Mouse (Mus musculus) midbrain, embryonic 14.5 days (tissue): ENCODE results near the gene Zfp956. TPM values are rescaled to one million over a fixed set of nuclear protein-coding genes. Genes with fewer than 3 reads are reported as not detected.
A peak's percentile ranks its signal among the peaks of the same experiment; 100 is the strongest.

Source experiments
- ATAC-seq: fragments of 200-750 bp; cut with Nextera tagmentation; 2 replicates; pipeline ENCODE4 v1.8.0; 2017; ENCODE audit warnings: moderate number of reproducible peaks, moderate library complexity; ENCODE audit not compliant: low FRiP score, low TSS enrichment
- DNase-seq: peaks from one replicate; pipeline ENCODE4 v3.0.0-alpha.2; 2015
- H3K27ac ChIP-seq: fragments of 300-500 bp; sonication (generic); replicated peaks from 2 replicates; pipeline ENCODE4 v1.5.1; 2014; ENCODE audit warnings: mild to moderate bottlenecking, low read depth, low read length, moderate library complexity
- H3K27me3 ChIP-seq: fragments of 300-500 bp; sonication (generic); 2 replicates; pipeline ENCODE4 v1.6.1; 2014; ENCODE audit warnings: low read length, control low read depth, mixed read lengths; ENCODE audit not compliant: control insufficient read depth, insufficient read depth
- H3K36me3 ChIP-seq: fragments of 300-500 bp; sonication (generic); 2 replicates; pipeline ENCODE4 v1.6.1; 2014; ENCODE audit warnings: low read length, control low read depth; ENCODE audit not compliant: control insufficient read depth, insufficient read depth
- H3K4me1 ChIP-seq: fragments of 300-500 bp; sonication (generic); 2 replicates; pipeline ENCODE4 v1.6.1; 2014; ENCODE audit warnings: mild to moderate bottlenecking, antibody characterized with exemption, low read length, control low read depth; ENCODE audit not compliant: control insufficient read depth, insufficient read depth
- H3K4me2 ChIP-seq: fragments of 300-500 bp; sonication (generic); 2 replicates; pipeline ENCODE4 v1.6.1; 2014; ENCODE audit warnings: mild to moderate bottlenecking, low read length, moderate library complexity
- H3K4me3 ChIP-seq: fragments of 300-500 bp; sonication (generic); replicated peaks from 2 replicates; pipeline ENCODE4 v1.5.1; 2014; ENCODE audit warnings: low read depth, low read length
- H3K9ac ChIP-seq: fragments of 300-500 bp; sonication (generic); replicated peaks from 2 replicates; pipeline ENCODE4 v1.6.1; 2014; ENCODE audit warnings: mild to moderate bottlenecking, low read length, moderate library complexity
- H3K9me3 ChIP-seq: fragments of 300-500 bp; sonication (generic); 2 replicates; pipeline ENCODE4 v1.6.1; 2016; ENCODE audit warnings: low read length, control low read depth, mixed read lengths; ENCODE audit not compliant: control insufficient read depth
- WGBS: fragments of 180-500 bp; shearing (Covaris S2); extraction: QIAGEN DNeasy Blood & Tissue Kit; methylation state at CpG from one replicate; pipeline ENCODE4 v1.1.7; 2014; 5-methylcytosine and 5-hydroxymethylcytosine counted together
- polyA plus RNA-seq: library from polyadenylated mRNA; unstranded; fragments of >200 nt; fragmentation: Nextera tagmentation; extraction: Ambion mirVana; gene quantifications from 2 replicates; pipeline ENCODE4 v1.2.1, GENCODE M21; 2014

Gene Zfp956
- polyA plus RNA-seq, 1 experiment from 2014 or later, result 17.9 TPM

DNA sequence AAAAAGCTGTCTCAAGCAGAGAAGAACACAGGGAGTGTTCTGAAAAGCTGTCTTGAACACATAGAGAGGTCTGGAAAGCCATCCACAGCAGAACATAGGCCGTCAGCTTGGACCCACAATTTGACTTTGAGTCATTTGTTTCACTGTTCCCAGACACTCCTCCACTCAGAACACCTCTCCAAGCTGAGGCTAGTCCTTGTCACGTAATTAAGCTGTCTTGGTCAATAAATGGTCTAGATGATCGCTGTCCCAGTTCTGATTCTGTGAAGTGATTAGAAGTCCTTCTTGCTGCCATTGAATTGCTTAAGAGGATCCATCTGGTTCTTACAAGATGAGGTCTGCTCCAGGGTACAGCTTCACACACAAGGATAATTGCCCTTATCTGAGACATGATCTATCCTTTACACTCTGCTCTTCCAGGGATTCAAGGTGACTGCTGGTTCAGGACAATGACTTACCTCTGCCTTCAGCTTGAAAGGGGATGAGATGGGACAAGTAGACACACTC is 34.4 kb upstream of the Zfp956 start:
- H3K27ac ChIP-seq, result no peak overlapping the region
- WGBS, result 77% methylated on average over 3 of the region's 3 CpGs
- no peaks in the 10 kb centered on the region for H3K36me3 ChIP-seq
- no peaks in the 10 kb centered on the region for H3K9me3 ChIP-seq
- ATAC-seq, result no peak
- no peaks in the 10 kb centered on the region for H3K27me3 ChIP-seq
- H3K4me1 ChIP-seq, result peaks cover 11% of the 10 kb centered on the region
- H3K9ac ChIP-seq, result no peak overlapping the region
- no peak overlapping the region for H3K4me2 ChIP-seq
- DNase-seq, result no peak
- no peak overlapping the region for H3K4me3 ChIP-seq

DNA sequence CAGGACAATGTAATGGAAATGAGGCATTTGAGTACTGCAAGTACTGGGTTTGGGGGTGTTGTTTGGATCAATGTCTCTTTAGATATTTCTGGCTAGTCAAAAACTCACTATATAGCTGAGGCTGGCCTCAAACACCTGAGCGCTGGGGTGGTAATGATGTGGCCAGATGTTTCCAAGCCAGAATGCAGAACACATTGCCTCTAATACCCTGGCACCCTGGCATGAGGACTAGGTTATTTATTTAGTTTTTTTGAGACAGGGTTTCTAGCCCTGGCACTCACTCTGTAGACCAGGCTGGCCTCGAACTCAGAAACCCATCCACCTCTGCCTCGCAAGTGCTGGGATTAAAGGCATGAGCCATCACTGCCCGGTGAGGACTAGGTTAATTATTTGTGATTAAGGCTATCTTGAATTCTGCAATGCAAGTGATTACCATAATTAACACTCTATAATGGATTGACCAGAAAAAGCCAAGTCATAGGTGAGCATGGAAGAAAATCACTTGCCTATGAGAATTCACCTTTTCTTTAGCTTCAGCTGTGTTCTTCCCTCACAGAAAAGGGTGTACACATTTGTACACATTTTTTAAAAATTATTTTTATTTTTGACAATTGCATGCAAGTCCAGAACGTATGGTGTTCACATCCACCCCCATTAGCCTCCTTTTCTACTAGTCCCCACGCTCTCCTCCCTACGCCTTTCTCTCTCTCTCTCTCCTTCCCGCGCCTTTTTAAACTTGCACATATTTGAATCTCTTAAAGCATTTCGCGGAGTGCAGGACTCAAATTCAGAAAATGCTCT is 33.3 kb upstream of the Zfp956 start:
- Histone ChIP-seq H3K27ac (peak overlapping the region; percentile 93), H3K4me1 (peaks cover 11% of the 10 kb centered on the region), H3K27me3 (no peaks in the 10 kb centered on the region), H3K9me3 (no peaks in the 10 kb centered on the region), H3K4me3 (peak overlapping the region; percentile 79), H3K4me2 (peak overlapping the region; percentile 69), H3K9ac (peak overlapping the region; percentile 71; the same call in 1 of the 2 replicates), H3K36me3 (no peaks in the 10 kb centered on the region)
- 26% methylated on average over 11 of the region's 11 CpGs for WGBS
- ATAC-seq (peak; percentile 15; the same call in 1 of the 2 replicates), DNase-seq (no peak)

- ATAC-seq, result peak; percentile 96
- peak within 1 kb of the TSS; percentile 79 for H3K4me3 ChIP-seq
- H3K27ac ChIP-seq, result peak within 1 kb of the TSS; percentile 93
- H3K27me3 ChIP-seq, result no peaks in the 10 kb centered on the region
- no peaks in the 10 kb centered on the region for H3K9me3 ChIP-seq
- peak within 1 kb of the TSS; percentile 69 for H3K4me2 ChIP-seq
- no peaks in the 10 kb centered on the region for H3K36me3 ChIP-seq
- H3K4me1 ChIP-seq, result peaks cover 11% of the 10 kb centered on the region
- peak; percentile 95 for DNase-seq
- under 1% methylated on average over 67 of the region's 67 CpGs for WGBS
- peak within 1 kb of the TSS; percentile 71 for H3K9ac ChIP-seq
Measured at GRCm38 (mm10) chr6:47920447-47921340, 32.5 kb upstream of the Zfp956 start, which contains the start of gene Zfp212. TSS of gene Zfp212 (plus strand) at chr6:47920476.

GRCm38 (mm10) chr6:47942461-47942860 is 10.7 kb upstream of the Zfp956 start:
- H3K27me3 ChIP-seq, result no peaks in the 10 kb centered on the region
- no peaks in the 10 kb centered on the region for H3K9me3 ChIP-seq
- H3K9ac ChIP-seq, result no peak overlapping the region; the same call in 1 of the 2 replicates
- H3K4me2 ChIP-seq, result peak overlapping the region; percentile 65
- ATAC-seq, result no peak
- DNase-seq, result peak; percentile 3
- H3K4me1 ChIP-seq, result peaks cover 6% of the 10 kb centered on the region; the same call in 1 of the 2 replicates
- H3K36me3 ChIP-seq, result no peaks in the 10 kb centered on the region
- H3K4me3 ChIP-seq, result peak overlapping the region; percentile 40
- 51% methylated on average over 12 of the region's 12 CpGs for WGBS
- H3K27ac ChIP-seq, result no peak overlapping the region

DNA sequence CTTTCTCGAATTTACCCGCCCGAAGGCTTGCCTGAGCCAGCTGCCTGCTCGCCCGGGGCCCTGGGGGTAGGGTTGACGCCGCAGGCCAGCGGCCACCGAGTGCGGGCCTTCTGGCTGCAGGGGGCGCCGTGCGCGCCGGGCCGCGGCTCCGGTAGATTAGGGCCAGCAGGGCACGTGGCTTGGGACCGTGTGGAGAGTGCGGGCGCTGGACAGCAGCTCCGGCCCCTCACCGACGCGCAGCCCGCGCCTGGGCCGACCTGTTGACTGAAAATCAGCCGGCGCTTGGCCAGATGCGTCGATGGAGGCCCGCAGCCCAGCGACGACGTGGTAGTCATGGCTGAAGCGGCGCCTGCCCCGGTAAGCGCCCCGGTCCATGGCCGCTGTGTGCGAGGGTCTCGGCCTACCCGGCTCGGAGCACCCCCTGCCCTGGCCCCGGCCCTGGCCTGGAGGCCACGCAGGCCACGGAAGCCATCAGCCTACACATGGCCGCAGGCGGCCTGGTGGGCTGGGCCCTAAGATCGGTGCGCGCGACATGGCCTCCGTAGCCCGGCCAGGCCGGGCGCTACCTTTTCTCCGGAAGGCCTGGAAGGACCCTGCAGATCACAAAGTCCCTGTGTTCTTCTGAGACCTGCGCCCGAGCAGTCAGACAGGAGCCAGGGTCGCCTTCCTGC is 10.0 kb upstream of the Zfp956 start:
- 10% methylated on average over 64 of the region's 64 CpGs for WGBS
- no peak overlapping the region for H3K27ac ChIP-seq
- DNase-seq (peak; percentile 74), ATAC-seq (peak; percentile 86)
- H3K9me3 ChIP-seq, result no peaks in the 10 kb centered on the region
- H3K36me3 ChIP-seq, result no peaks in the 10 kb centered on the region
- H3K4me1 ChIP-seq, result peaks cover 6% of the 10 kb centered on the region; the same call in 1 of the 2 replicates
- H3K9ac ChIP-seq, result peak overlapping the region; percentile 55
- peak overlapping the region; percentile 40 for H3K4me3 ChIP-seq
- peak overlapping the region; percentile 65 for H3K4me2 ChIP-seq
- H3K27me3 ChIP-seq, result no peaks in the 10 kb centered on the region

DNA sequence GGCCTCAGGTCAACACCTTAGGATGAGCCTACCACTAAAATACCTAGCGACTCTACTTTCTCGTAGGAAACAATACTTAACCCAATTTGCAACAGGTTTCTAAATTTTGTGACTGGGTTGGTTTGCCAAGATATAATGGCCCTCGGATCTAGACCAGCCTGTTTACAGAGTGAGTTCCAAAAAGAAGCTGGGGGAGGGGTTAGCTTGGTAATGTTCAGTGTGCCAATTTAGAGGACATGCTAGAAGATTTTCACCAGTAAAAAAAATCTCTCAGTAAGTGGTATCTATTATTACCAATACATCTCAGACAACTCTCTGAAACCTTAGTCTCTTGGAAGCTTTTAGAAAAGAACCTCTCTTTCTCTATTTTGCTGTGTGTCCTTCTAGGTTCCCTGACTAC is 9.5 kb upstream of the Zfp956 start:
- Histone ChIP-seq H3K36me3 (no peaks in the 10 kb centered on the region), H3K9ac (no peak overlapping the region), H3K4me3 (no peak overlapping the region), H3K4me2 (peak overlapping the region; percentile 65), H3K9me3 (no peaks in the 10 kb centered on the region), H3K27me3 (no peaks in the 10 kb centered on the region), H3K4me1 (peaks cover 6% of the 10 kb centered on the region; the same call in 1 of the 2 replicates), H3K27ac (no peak overlapping the region)
- ATAC-seq, result no peak
- DNase-seq, result peak; percentile 3
- 85% methylated on average over 3 of the region's 3 CpGs for WGBS

- Histone ChIP-seq H3K9me3 (no peaks in the 10 kb centered on the region), H3K9ac (no peak overlapping the region), H3K27me3 (no peaks in the 10 kb centered on the region), H3K27ac (no peak overlapping the region), H3K36me3 (no peaks in the 10 kb centered on the region), H3K4me3 (no peak overlapping the region), H3K4me1 (peaks cover 6% of the 10 kb centered on the region; the same call in 1 of the 2 replicates), H3K4me2 (no peak overlapping the region)
- WGBS, result 99% methylated on average over 4 of the region's 4 CpGs
- ATAC-seq (no peak), DNase-seq (no peak)
Measured at GRCm38 (mm10) chr6:47947388-47947787, 5.8 kb upstream of the Zfp956 start.

DNA sequence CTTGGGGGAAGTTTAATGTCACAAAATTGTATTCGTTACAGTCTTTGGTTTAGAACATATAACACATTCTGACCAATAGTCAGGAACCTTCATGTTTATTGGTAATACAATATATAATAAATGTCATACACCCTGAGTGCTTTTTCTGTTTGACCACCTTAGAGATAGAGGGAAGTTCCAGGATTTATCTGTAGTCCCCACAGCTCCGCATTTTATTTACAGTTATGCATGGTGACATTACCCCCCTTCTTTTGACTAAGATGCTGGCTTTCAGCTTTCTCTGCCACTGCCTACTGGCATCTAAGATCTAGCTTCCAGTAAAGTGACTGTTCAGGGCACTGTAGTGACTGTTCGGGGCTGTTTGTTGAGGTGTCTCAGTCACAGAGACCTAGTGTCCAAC is 1.2 kb downstream of the Zfp956 start:
- no peak overlapping the region; the same call in 1 of the 2 replicates for H3K4me3 ChIP-seq
- H3K36me3 ChIP-seq, result peaks cover 18% of the 10 kb centered on the region; the same call in 1 of the 2 replicates
- H3K4me1 ChIP-seq, result 0 out of 2 replicates have a peak, but pooled peaks cover 4% of the 10 kb centered on the region
- H3K27ac ChIP-seq, result no peak overlapping the region
- ATAC-seq, result no peak
- H3K9me3 ChIP-seq, result no peaks in the 10 kb centered on the region
- no peak overlapping the region for H3K9ac ChIP-seq
- WGBS, result 95% methylated on average over 3 of the region's 3 CpGs
- peak overlapping the region; percentile 69 for H3K4me2 ChIP-seq
- no peaks in the 10 kb centered on the region for H3K27me3 ChIP-seq
- DNase-seq, result no peak
